Mouse (Mus musculus) retina, embryonic 14.5 days (tissue): Measurements from ENCODE around the gene Hspg2.
A peak's percentile ranks its signal among the peaks of the same experiment; 100 is the strongest.

Experiments
- DNase-seq: peaks from one replicate; pipeline ENCODE4 v3.0.0-alpha.2; 2015; ENCODE audit warnings: low spot score

Hspg2 gene

GRCm38 (mm10) chr4:137502183-137502582, 33.6 kb downstream of the Hspg2 start:
- DNase-seq = no peak

GRCm38 (mm10) chr4:137502801-137503200, 34.2 kb downstream of the Hspg2 start:
- DNase-seq = no peak

- DNase-seq = no peak
These were observed 35.0 kb downstream of the Hspg2 start for GRCm38 (mm10) chr4:137503509-137503971.

DNA sequence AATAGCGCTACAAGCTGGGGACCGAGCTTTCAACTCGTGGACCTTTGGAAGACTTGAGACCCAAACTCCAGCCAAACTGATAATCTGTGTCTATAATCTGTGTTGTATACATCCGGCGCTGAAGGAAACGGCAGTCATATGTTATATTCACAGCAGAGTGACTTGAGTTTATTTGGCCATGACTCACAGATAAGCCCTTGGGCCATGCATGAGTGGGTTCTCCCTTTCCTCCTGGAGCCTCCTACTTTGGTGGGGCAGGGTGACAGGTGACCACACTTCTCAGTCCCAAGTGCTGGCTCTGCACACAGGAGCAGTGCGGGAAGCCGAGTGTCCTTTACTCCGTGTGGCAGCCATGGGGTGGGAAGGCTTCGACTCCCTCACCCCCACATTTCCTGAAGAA, 38.1 kb downstream of the Hspg2 start:
- no peak for DNase-seq

- no peak for DNase-seq
These were observed 41.0 kb downstream of the Hspg2 start for GRCm38 (mm10) chr4:137509528-137509927.

DNA sequence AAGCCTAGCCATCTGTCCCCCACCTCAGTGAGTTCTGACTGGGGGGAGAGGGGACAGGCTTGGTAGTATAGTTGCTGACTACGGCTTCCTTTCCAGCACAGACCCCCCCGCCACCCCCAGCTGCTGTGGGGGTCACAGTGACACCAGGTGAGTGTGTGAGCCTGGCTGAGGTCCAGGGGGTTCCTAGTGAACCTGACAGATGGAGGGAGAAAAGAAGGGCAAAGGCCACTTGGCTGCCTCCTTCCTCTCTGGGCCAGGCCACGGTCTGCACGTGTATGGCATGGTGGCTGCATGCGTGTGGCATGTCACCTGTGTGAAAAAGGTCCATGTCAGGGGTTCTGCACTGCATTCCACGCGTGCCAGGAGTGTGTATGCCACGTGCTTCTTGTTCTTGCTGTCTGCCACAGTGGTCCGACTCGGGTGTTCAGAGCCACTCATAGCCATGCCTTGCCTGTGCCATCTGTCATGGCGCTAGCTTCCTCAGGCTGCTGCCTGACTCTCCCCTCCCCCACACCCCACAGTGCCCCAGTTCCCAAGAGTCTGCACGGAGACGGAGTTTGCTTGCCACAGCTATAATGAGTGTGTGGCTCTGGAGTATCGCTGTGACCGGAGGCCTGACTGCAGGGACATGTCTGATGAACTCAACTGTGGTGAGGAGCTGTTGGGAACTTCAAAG, 41.6 kb downstream of the Hspg2 start:
- DNase-seq = peak; percentile 70

DNA sequence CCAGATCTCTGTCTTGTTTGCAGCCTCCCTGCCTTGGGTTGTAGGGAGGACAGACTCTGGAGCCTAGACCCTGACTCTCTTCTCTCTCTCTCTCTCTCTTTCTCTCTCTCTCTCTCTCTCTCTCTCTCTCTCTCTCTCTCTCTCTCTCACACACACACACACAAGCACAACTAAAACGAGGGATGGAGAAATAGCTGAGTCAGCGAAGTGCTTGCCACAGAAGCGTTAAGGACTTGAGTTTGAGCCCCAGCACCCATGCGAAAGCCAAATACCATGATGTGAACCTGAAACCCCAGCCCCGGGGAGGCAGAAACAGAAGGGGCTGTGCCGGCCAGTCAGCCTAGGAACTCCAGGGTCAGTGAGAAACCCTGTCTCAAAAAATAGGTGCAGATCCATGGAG, 44.3 kb downstream of the Hspg2 start:
- DNase-seq = no peak

DNA sequence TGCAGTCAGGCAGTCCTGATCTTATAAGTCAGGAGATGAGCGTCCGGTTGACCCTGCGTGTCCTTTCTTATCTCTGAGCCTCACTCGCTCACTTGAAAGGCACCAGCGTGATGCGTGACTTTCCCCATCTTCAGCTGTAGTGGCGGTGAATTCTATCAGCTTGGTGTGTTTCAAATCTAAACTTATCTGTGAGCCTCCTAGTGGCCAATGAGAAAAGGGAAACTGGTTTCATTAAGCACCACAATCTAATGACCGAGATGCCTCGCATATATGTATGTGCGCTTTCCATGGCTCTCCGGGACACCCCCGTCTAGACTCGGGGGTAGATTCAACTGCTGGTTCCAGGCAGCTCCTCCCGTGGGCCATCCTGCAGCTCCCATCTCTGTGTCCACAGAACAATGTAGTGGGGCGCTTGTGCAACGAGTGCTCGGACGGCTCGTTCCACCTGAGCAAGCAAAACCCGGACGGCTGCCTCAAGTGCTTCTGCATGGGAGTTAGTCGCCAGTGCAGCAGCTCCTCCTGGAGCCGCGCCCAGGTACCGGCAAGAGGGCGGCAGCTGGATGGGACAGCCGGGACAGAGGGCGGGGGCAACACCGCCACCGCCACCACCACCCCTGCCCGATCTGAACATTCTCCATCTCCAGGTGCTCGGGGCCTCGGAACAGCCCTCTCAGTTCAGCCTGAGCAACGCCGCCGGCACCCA, 49.6 kb downstream of the Hspg2 start:
- no peak for DNase-seq

GRCm38 (mm10) chr4:137518746-137519145, 50.2 kb downstream of the Hspg2 start:
- DNase-seq = no peak

GRCm38 (mm10) chr4:137520346-137520745, 51.8 kb downstream of the Hspg2 start:
- no peak for DNase-seq

- DNase-seq = no peak
These were observed 53.4 kb downstream of the Hspg2 start for GRCm38 (mm10) chr4:137521966-137522365.

- DNase-seq = no peak
These were observed 56.9 kb downstream of the Hspg2 start for GRCm38 (mm10) chr4:137525426-137525825.

- DNase-seq = no peak
These were observed 58.8 kb downstream of the Hspg2 start for GRCm38 (mm10) chr4:137527368-137527767.

DNA sequence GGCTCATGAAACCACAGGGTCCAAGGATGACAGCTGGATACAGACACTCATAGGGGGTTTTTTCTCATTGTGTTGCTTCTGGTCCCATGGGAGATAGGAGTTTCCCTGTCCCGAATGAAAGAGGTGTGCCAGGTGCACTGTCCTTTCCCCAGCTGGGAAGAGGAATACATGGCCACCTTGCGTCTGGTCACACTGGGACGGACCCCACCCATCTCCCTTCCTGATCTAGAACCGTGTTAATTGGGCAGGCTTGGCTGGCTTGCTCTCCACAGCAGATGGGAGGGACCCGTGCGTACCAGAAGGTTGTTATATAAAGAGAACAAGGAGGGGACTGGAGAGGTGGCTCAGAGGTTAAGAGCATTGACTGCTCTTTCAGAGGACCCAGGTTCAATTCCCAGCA, 59.3 kb downstream of the Hspg2 start:
- DNase-seq = no peak

GRCm38 (mm10) chr4:137540356-137540755, 71.8 kb downstream of the Hspg2 start:
- DNase-seq = no peak

DNA sequence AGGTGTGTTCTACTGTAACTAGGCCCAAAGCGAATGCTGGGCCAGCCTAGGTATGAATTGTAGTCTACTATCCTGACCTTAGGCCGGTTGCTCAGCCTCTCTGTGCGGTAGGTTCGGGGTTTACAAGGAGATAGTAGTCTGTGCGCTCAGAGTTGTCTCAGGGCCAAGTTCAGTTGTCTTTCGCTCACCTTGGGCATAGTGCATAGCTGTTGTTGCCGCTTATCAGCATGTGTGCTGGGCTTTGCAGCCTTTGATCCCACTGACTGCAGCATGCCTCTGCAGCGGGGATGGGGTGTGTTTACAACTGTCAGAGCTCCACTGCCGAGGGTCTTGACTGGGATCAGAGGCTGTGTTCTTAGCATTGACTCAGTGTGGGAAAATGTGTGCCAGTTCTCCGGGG, 74.4 kb downstream of the Hspg2 start:
- DNase-seq = no peak

DNA sequence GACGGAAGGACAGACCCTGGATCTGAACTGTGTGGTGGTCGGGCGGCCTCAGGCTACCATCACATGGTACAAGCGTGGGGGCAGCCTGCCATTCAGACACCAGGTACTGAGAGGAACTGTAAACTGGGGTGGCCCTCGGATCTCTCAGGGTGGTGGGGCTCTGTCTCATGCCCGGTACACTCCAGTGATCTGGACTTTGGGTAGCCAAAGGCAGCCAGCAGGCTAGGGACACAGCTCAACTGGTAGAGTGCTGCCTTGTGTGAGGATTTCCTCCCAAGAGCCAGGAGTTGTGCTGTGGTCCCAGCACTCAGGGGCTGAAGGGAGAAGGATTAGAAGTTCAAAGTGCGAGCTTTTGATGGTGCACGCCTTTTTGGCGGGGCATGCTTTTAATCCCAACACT, 77.0 kb downstream of the Hspg2 start:
- no peak for DNase-seq

DNA sequence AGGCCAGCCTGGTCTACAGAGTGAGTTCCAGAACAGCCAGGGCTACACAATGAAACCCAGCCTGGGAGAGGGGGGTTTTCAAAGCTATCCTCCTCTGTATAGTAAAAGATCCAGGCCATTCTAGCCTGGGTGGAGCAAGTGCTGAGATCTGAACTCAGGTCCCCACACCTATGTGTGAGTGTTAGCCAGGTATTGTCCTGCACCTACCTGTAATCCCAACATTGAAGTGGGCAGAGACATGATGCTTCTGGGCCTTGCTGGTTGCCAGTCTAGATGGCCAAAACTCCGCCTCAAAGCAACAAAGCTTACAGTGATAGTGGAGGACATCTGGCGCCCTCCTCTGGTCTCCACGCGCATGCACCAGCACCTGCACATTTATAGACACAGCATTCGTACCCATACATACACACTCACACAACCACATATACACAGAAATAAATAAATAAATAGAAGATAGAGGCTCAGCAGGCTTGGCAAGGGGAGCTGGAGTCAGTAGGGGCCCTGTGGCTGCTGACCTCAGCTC, 77.5 kb downstream of the Hspg2 start:
- DNase-seq = peak; percentile 77

DNA sequence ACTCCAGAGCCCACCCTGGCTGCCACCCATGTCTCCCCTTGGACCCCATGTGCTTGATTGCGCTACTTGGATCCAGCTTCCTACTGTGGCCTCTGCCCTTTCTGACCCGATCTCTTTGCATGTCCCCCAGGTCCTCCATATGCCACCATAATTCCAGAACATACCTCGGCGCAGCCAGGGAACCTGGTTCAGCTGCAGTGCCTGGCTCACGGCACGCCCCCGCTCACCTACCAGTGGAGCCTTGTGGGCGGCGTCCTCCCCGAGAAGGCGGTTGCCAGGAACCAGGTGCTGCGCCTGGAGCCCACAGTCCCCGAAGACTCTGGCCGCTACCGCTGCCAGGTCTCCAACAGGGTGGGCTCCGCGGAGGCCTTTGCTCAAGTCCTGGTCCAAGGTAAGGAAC, 84.9 kb downstream of the Hspg2 start:
- no peak for DNase-seq

DNA sequence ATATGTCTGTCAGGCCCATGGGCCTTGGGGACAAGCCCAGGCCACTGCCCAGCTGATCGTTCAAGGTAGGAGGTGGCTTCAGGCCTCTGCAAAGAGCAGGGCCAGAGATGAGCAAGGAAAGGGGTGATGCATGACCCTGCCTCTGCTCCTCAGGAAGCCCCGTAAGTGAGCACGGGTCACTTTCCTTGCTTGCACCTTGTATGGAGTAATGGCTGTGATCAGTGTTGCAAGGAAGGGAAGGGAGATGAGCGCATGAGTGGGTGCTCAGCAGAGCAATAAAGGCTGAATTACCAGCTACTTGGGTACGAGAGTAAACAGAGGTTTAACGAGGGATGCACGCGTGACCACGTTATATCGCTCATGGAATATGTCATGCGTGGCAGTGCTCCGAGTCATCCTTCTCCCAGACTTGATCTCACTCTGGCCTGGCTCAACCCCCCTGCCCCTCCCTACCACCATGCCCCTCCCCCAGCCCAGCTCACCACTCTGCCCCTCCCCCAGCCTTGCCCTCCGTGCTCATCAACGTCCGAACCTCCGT, 88.2 kb downstream of the Hspg2 start:
- no peak for DNase-seq

DNA sequence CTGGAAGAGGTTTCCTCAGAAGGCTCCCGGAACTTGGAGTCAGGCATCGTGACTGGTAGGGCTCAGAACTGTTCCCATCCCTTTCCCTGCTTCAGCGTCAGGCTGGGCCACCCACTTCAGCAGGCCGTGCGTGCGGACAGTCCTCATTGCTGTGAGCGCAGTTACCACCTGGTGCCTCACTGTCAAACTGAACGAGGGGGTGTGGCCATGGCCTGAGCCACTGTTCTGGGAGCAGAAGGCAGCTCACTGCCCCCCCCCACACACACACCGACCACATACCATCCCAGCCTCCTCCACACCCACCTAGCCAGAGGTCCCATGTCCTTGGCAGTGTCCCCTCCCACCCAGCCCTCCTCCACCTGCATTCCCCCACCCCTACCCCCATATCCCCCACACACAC, 101.3 kb downstream of the Hspg2 start:
- no peak for DNase-seq

- no peak for DNase-seq
These were observed 105.9 kb downstream of the Hspg2 start, which contains the start of gene Ldlrad2 for GRCm38 (mm10) chr4:137574469-137574868. Gene Ldlrad2, minus strand, starts transcription at chr4:137574569.

GRCm38 (mm10) chr4:137577486-137577885, 108.9 kb downstream of the Hspg2 start:
- DNase-seq = no peak
